In genomic region chr1:90203783-90204690, GRCm38 (mm10) we compare ENCODE assay signal across 9 mouse cellular contexts. TPM values are rescaled to one million over a fixed set of nuclear protein-coding genes. Genes with fewer than 3 reads are reported as not detected.
DNase-seq lines count a peak whose midpoint lies in the region; ATAC-seq and TF ChIP-seq lines count a peak whose summit lies in the region.
"Had no signal": no experiment of that assay in that cellular context is flagged by ENCODE, and none has a peak within 500 bp of the region (broad histone marks: within the 10 kb centered on the region; RNA-seq: fewer than 3 reads in every experiment).

Gene Ackr3 (plus strand): TSS chr1:90203980.

- peak within 1 kb of the TSS; percentile 48 for H3K4me3 ChIP-seq in forebrain, embryonic 15.5 days
- peak within 1 kb of the TSS; percentile 15 to 53 for H3K4me3 ChIP-seq in liver, embryonic 14.5 days (ENCODE audit: insufficient read depth in 1 of 2, low read depth in 2 of 2, low read length in 2 of 2)
- peak within 1 kb of the TSS; percentile 43 for H3K4me3 ChIP-seq in neural tube, embryonic 14.5 days (ENCODE audit: low read depth, low read length)

- DNase-seq in B cell, adult 2 months: peak; percentile 63 to 76
- DNase-seq in cerebellum, adult 18-20 months: peak; percentile 61 to 64
- peak; percentile 92 for DNase-seq in heart, postnatal 10 days
- peak; percentile 89 to 94 for DNase-seq in kidney, postnatal 4 days
- DNase-seq in liver, embryonic 14.5 days (ENCODE audit: low read depth in 3 of 3, low spot score in 3 of 3): peak in 2 of 3 experiments; percentile 6 to 13
- DNase-seq in testis, postnatal 14 days (ENCODE audit: low spot score): peak; percentile 82

- no peaks in the 10 kb centered on the region for H3K36me3 ChIP-seq in forebrain, embryonic 15.5 days
- no peaks in the 10 kb centered on the region for H3K36me3 ChIP-seq in liver, embryonic 14.5 days (replicated peaks; ENCODE audit: control insufficient read depth, insufficient read depth, low read depth)
- H3K36me3 ChIP-seq in neural tube, embryonic 14.5 days (ENCODE audit: control insufficient read depth, insufficient read depth, low read length): no peaks in the 10 kb centered on the region

- no peaks in the 10 kb centered on the region; the same call in 1 of the 2 replicates for H3K27me3 ChIP-seq in forebrain, embryonic 15.5 days
- H3K27me3 ChIP-seq in liver, embryonic 14.5 days (ENCODE audit: control insufficient read depth, insufficient read depth, low read length): peaks cover 53% of the 10 kb centered on the region
- no peaks in the 10 kb centered on the region for H3K27me3 ChIP-seq in neural tube, embryonic 14.5 days (ENCODE audit: control insufficient read depth, insufficient read depth, low read length)

- peak; percentile 69 for TF ChIP-seq CTCF in liver, embryonic 14.5 days (IDR thresholded peaks at IDR 0.05; ENCODE audit: low read depth)

- TF ChIP-seq EP300 in liver, embryonic 14.5 days (IDR thresholded peaks at IDR 0.05; ENCODE audit: low read depth): no peak

- 1% methylated on average over 19 of the region's 19 CpGs for WGBS in forebrain, embryonic 15.5 days
- 2% methylated on average over 19 of the region's 19 CpGs for WGBS in liver, embryonic 14.5 days (ENCODE audit: insufficient replicate concordance)
- WGBS in neural tube, embryonic 14.5 days: 2% methylated on average over 19 of the region's 19 CpGs

- H3K27ac ChIP-seq in forebrain, embryonic 15.5 days (replicated peaks): peak within 1 kb of the TSS; percentile 87
- no peak within 1 kb of the TSS for H3K27ac ChIP-seq in liver, embryonic 14.5 days
- peak within 1 kb of the TSS; percentile 65 for H3K27ac ChIP-seq in neural tube, embryonic 14.5 days (ENCODE audit: low read depth, low read length)

- H3K9ac ChIP-seq in forebrain, embryonic 15.5 days (replicated peaks): peak within 1 kb of the TSS; percentile 56
- H3K9ac ChIP-seq in liver, embryonic 14.5 days (replicated peaks): peak within 1 kb of the TSS; percentile 18
- H3K9ac ChIP-seq in neural tube, embryonic 14.5 days (replicated peaks; ENCODE audit: low read depth, low read length): peak within 1 kb of the TSS; percentile 49

- intact Hi-C loops in heart, postnatal 10 days (cut with DNase I): loop anchor here (1.0 to 5.0 kb wide), 4 partner anchors 41 to 384 kb away; no protein-coding TSS in a partner anchor

- peak within 1 kb of the TSS; percentile 50 for H3K4me2 ChIP-seq in forebrain, embryonic 15.5 days (replicated peaks)
- peak within 1 kb of the TSS; percentile 11; the same call in 1 of the 2 replicates for H3K4me2 ChIP-seq in liver, embryonic 14.5 days (ENCODE audit: low read depth)
- peak within 1 kb of the TSS; percentile 63 for H3K4me2 ChIP-seq in neural tube, embryonic 14.5 days (ENCODE audit: low read depth, low read length)

- peaks cover 67% of the 10 kb centered on the region for H3K4me1 ChIP-seq in forebrain, embryonic 15.5 days
- no peaks in the 10 kb centered on the region for H3K4me1 ChIP-seq in liver, embryonic 14.5 days (replicated peaks; ENCODE audit: control insufficient read depth in 2 of 2, insufficient read depth in 2 of 2, low read length in 1 of 2)
- H3K4me1 ChIP-seq in neural tube, embryonic 14.5 days (ENCODE audit: control insufficient read depth, insufficient read depth, low read length): peaks cover 27% of the 10 kb centered on the region

- no peaks in the 10 kb centered on the region for H3K9me3 ChIP-seq in forebrain, embryonic 15.5 days
- no peaks in the 10 kb centered on the region for H3K9me3 ChIP-seq in liver, embryonic 14.5 days (ENCODE audit: control insufficient read depth, low read length)
- no peaks in the 10 kb centered on the region for H3K9me3 ChIP-seq in neural tube, embryonic 14.5 days (ENCODE audit: control insufficient read depth, low read length)

- ATAC-seq in forebrain, embryonic 15.5 days (replicated peaks): peak; percentile 84
- ATAC-seq in liver, embryonic 14.5 days (ENCODE audit: insufficient read depth): 0 out of 2 replicates have a peak, but pooled peaks have one; percentile 26
- peak; percentile 82 for ATAC-seq in neural tube, embryonic 14.5 days (ENCODE audit: low read depth)

RNA-seq across cellular contexts. Expression of gene Ackr3, which starts in this region (rescaled TPM):
- polyA plus RNA-seq in forebrain, embryonic 15.5 days (2015; fragmentation: Nextera tagmentation; extraction: Ambion mirVana): 23.7 and 23.8 TPM in 2 replicates
- 10 to 100 TPM; 45.4 to 48.9 TPM for total RNA-seq in heart, postnatal 10 days (2021)
- 3.3 and 3.7 TPM in 2 replicates for polyA plus RNA-seq in liver, embryonic 14.5 days (2012; rRNA removed)
- 1.9 and 2.1 TPM in 2 replicates for polyA plus RNA-seq in liver, embryonic 14.5 days (2014; fragmentation: Nextera tagmentation; extraction: Ambion mirVana)
- polyA plus RNA-seq in neural tube, embryonic 14.5 days (2014; fragmentation: Nextera tagmentation; extraction: Ambion mirVana): 8.7 and 10.8 TPM in 2 replicates
- total RNA-seq: MEL had no signal

Comparison
In these comparisons a context has a peak if more than half of its experiments do, and no peak if none do; other contexts are left out.
1. DNase-seq: peak in every context shown above with its lines; median percentile 92 in heart, postnatal 10 days; 92 in kidney, postnatal 4 days; 82 in testis, postnatal 14 days; 70 in B cell, adult 2 months; 62 in cerebellum, adult 18-20 months; 10 in liver, embryonic 14.5 days.
2. ATAC-seq: peak in every context shown above with its lines; median percentile 84 in forebrain, embryonic 15.5 days; 82 in neural tube, embryonic 14.5 days; 26 in liver, embryonic 14.5 days.
3. H3K4me2 ChIP-seq: peak in every context shown above with its lines; median percentile 63 in neural tube, embryonic 14.5 days; 50 in forebrain, embryonic 15.5 days; 11 in liver, embryonic 14.5 days.